Mouse (Mus musculus) liver, embryonic 14 days (tissue): ENCODE results near the gene Rbm4b. TPM values are rescaled to one million over a fixed set of nuclear protein-coding genes. Genes with fewer than 3 reads are reported as not detected.

ENCODE experiments used
- polyA plus RNA-seq: library from polyadenylated mRNA; depleted of rRNA; stranded (reverse); fragments of >200 nt; gene quantifications from 2 replicates; pipeline ENCODE4 v1.2.3, GENCODE M21; 2012; rRNA removed

Rbm4b gene
- 3.7 and 4.5 TPM in 2 replicates for polyA plus RNA-seq

DNA sequence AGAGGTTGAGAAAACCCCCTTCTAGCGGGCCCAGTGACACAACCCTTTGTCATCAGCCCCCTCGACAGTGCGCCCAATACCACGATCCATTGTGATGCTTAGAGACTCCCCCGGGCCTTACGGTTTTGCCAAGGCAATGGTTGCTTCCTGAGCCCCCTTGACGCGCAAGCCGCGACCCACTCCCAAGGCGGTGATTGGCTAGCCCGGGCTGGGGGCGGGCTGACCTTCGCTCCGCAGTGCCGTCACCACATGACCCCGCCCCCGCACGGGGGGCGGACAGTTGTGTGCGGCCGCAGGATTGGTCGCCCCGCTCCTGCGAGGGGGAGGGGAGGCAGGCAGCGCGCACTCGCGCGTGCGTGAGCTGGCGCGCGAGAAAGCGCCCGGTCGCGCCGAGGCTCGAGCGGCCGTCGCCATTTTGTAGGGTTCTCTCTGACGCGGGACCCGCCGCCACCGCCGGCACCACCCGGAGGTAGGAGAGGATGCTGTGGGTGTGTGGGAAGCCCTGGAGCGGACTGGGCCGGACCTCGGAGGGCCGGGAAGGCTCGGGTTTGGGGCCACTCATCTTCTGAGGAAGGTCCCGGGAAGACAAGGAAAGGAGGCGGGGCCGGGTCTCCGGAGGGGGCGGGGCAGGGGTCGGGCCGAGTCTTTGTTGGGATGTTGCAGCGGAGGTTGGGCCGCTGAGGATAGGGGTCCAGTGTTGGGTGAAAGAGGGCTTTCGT lies at the start of gene Rbm4b:
TSS of gene Rbm4b (plus strand) at position 305 of the 719 bp plus-strand sequence.

DNA sequence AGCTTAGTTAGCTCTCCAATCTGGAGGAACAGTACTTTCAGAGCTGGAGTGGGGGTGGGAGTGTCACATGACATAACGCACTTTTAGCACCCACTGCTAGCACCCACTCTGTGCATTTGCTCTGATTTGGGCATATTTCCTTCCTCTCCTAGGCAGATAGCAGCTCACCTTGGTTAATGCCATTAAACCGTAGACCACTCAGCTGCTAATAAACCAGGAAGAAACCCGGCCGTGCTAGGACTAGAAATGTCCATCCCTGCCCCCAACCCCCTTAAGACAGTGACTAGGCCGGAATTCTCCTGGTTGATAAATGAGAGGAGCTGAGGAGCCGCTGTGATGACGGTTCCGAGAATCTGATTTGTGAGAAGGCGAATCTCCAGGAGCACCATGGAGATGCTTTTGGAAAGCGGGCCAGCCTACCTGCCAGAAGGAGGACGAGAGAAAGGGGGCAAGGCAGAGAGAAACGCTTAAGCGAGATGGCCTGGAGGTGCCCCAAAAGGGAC lies 45.1 kb upstream of the Rbm4b start, which contains the start of gene Sptbn2:
TSS of gene Sptbn2 (plus strand) at position 70 of the 503 bp plus-strand sequence.

DNA sequence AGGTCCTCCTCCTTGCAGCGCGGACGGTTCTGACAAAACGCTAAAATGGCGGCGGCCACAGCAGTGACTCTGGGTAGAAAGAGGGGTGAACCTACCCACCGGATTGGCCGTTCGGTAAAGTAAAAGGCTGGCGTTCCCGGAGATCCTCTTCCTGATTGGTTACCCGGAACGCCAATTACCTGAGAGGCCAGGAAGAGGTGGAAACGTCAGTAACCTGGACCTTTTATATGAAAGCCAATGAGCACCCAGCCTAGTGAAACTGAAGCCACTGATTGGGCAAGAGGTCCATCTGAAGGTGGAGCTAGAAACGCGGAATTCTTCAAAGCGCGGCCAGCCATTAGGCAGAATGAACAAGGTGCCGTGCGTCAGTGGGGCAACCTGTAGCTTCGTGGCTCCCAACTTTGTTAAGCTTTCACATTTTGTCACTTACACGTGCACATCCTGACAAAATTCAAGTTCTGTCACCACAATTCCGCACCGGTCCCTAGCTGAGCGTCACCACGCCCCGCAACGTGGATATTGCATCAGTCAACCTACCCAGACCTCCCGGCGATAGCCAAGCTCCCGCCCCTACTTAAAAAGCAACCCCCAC lies 37.6 kb downstream of the Rbm4b start, which contains the start of gene Rbm4:
TSS of gene Rbm4 (minus strand) at position 71 of the 592 bp plus-strand sequence.

DNA sequence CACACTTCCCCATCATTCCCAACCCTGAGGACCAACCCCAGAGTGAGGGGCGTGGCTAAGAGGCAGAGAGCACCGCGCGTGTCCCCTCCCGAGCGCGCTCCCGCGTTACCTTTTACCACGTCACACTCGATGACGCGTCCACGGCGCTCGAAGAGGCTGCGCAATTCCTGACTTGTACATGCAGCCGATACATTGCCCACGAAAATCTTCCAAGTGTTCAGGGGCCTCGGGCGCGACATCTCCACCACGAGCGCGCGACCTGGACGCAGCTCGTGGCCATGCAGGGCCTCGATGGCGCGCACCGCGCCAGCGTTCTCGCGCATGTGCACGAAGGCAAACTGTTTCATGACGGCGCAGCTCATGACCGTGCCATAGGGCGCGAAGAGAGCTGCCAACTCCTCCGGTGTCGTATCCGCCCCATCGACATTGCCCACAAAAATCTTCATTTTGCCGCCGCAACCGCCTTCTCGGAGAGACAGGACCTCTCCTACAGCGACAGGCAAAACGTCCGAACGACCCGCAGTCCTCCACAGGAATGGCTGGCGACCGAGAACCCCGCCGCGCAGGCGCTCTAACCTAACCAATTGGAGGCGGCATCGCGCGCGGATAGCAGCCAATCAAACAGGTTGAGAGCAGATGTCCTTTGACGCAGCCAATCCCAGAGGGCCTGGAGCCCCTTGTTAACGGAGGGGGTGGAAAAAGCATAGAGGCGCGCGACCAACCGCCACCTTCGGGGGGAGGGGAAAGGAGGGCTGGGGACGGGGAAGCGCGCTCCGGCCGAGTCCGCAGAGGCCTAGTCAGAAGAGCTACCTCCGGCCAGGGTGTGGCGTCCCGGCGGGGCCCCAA lies 55.0 kb downstream of the Rbm4b start, which contains the start of the genes Gm21992 and Rbm14:
TSS of gene Gm21992 (minus strand) at position 550 of the 846 bp plus-strand sequence.
TSS of gene Rbm14 (minus strand) at position 572 of the 846 bp plus-strand sequence.

Other genes starting within 250 kb of the Rbm4b start
- 12.0 and 17.3 TPM in 2 replicates for gene Pcx, start 246.0 kb upstream of the Rbm4b start, polyA plus RNA-seq
- gene Lrfn4, start 140.8 kb upstream of the Rbm4b start, polyA plus RNA-seq = 1.6 and 1.8 TPM in 2 replicates
- gene Rce1, start 130.9 kb upstream of the Rbm4b start, polyA plus RNA-seq = 16.4 and 19.9 TPM in 2 replicates
- gene Gm960, start 57.8 kb upstream of the Rbm4b start, polyA plus RNA-seq = 0.01 and 0.09 TPM in 2 replicates
- gene Sptbn2, start 45.3 kb upstream of the Rbm4b start, polyA plus RNA-seq = 0.03 and 0.07 TPM in 2 replicates
- 29.1 and 29.7 TPM in 2 replicates for gene Rbm4, start 37.4 kb downstream of the Rbm4b start, polyA plus RNA-seq
- gene Gm21992, start 55.1 kb downstream of the Rbm4b start, polyA plus RNA-seq = 11.0 and 13.2 TPM in 2 replicates
- gene Rbm14, start 55.1 kb downstream of the Rbm4b start, polyA plus RNA-seq = 21.1 and 24.5 TPM in 2 replicates
- gene Ccs, start 82.8 kb downstream of the Rbm4b start, polyA plus RNA-seq = 38.2 and 41.7 TPM in 2 replicates
- gene Ccdc87, start 82.9 kb downstream of the Rbm4b start, polyA plus RNA-seq = 0.01 TPM in 1 of 2 replicates, not detected in the other
- 20.1 and 21.8 TPM in 2 replicates for gene Ctsf, start 98.6 kb downstream of the Rbm4b start, polyA plus RNA-seq
- 0.31 and 0.43 TPM in 2 replicates for gene Actn3, start 121.4 kb downstream of the Rbm4b start, polyA plus RNA-seq
- gene Zdhhc24, start 122.2 kb downstream of the Rbm4b start, polyA plus RNA-seq = 14.7 and 16.8 TPM in 2 replicates
- 0.98 and 1.1 TPM in 2 replicates for gene Bbs1, start 150.1 kb downstream of the Rbm4b start, polyA plus RNA-seq
- gene Dpp3, start 171.8 kb downstream of the Rbm4b start, polyA plus RNA-seq = 27.2 and 27.5 TPM in 2 replicates
- 0.05 and 0.09 TPM in 2 replicates for gene Peli3, start 186.6 kb downstream of the Rbm4b start, polyA plus RNA-seq
- gene Mrpl11, start 205.7 kb downstream of the Rbm4b start, polyA plus RNA-seq = 33.6 and 36.8 TPM in 2 replicates
- gene Npas4, start 233.8 kb downstream of the Rbm4b start, polyA plus RNA-seq = 0.09 TPM in 2 replicates